Mouse (Mus musculus) neural tube, embryonic 15.5 days (tissue): ENCODE data around the gene 4933424G06Rik. TPM values are rescaled to one million over a fixed set of nuclear protein-coding genes. Genes with fewer than 3 reads are reported as not detected.

ENCODE experiments used
- ATAC-seq: fragments of 200-750 bp; cut with Nextera tagmentation; 2 replicates; pipeline ENCODE4 v1.8.0; 2017; ENCODE audit warnings: mild to moderate bottlenecking, moderate TSS enrichment, moderate library complexity; ENCODE audit not compliant: low FRiP score
- H3K27ac ChIP-seq: fragments of 300-500 bp; sonication (generic); replicated peaks from 2 replicates; pipeline ENCODE4 v1.5.1; 2015; ENCODE audit warnings: mild to moderate bottlenecking, inconsistent platforms
- H3K27me3 ChIP-seq: fragments of 300-500 bp; sonication (generic); replicated peaks from 2 replicates; pipeline ENCODE4 v1.6.1; 2015; ENCODE audit warnings: inconsistent platforms
- H3K36me3 ChIP-seq: fragments of 300-500 bp; sonication (generic); 2 replicates; pipeline ENCODE4 v1.6.1; 2015; ENCODE audit warnings: inconsistent platforms
- H3K4me1 ChIP-seq: fragments of 300-500 bp; sonication (generic); 2 replicates; pipeline ENCODE4 v1.6.1; 2015; ENCODE audit warnings: inconsistent platforms
- H3K4me2 ChIP-seq: fragments of 300-500 bp; sonication (generic); 2 replicates; pipeline ENCODE4 v1.6.1; 2015; ENCODE audit warnings: inconsistent platforms, mild to moderate bottlenecking, moderate library complexity
- H3K4me3 ChIP-seq: fragments of 300-500 bp; sonication (generic); replicated peaks from 2 replicates; pipeline ENCODE4 v1.5.1; 2015; ENCODE audit warnings: mild to moderate bottlenecking, inconsistent platforms
- H3K9ac ChIP-seq: fragments of 300-500 bp; sonication (generic); replicated peaks from 2 replicates; pipeline ENCODE4 v1.6.1; 2015; ENCODE audit warnings: mild to moderate bottlenecking, inconsistent platforms
- H3K9me3 ChIP-seq: fragments of 300-500 bp; sonication (generic); replicated peaks from 2 replicates; pipeline ENCODE4 v1.6.1; 2016; ENCODE audit warnings: inconsistent platforms
- WGBS: fragments of 180-500 bp; shearing (Covaris S2); methylation state at CpG from one replicate; pipeline ENCODE4 v1.1.7; 2015; ENCODE audit warnings: mixed read lengths; 5-methylcytosine and 5-hydroxymethylcytosine counted together
- microRNA-seq: library from miRNA; unstranded; fragments of <30 nt; microRNA quantifications from one replicate; pipeline ENCODE4, GENCODE M21; 2017
- polyA plus RNA-seq: library from polyadenylated mRNA; unstranded; fragments of >200 nt; fragmentation: Nextera tagmentation; extraction: Ambion mirVana; gene quantifications from 2 replicates; pipeline ENCODE4 v1.2.1, GENCODE M21; 2015

Gene 4933424G06Rik
- polyA plus RNA-seq, 1 experiment from 2014 or later = 0.32 TPM

DNA sequence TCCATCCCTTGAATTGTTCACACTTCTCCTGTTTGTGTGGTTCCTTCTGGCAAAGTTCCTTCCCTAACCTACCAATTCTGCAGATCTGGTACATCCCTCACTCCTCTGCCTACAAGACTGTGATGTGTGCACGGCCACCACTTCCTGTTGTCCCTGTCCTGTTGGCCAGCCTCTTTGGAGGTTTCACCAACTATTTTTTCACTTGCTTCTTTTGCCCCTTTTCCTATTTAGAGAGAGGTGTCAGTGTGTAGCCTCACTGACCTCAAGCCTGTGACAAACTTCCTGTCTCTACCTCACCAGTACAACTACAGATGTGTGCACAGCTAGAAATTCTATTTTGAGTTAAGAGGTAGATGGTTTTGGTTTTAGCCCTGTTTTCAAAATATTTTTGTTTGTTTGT, 97.1 kb downstream of the 4933424G06Rik start:
- Histone ChIP-seq H3K9ac (no peak overlapping the region), H3K4me1 (no peaks in the 10 kb centered on the region), H3K27ac (no peak overlapping the region), H3K36me3 (peaks cover 90% of the 10 kb centered on the region), H3K27me3 (no peaks in the 10 kb centered on the region), H3K9me3 (no peaks in the 10 kb centered on the region), H3K4me2 (no peak overlapping the region), H3K4me3 (no peak overlapping the region)
- 100% methylated on average over 1 of the region's 1 CpGs for WGBS
- ATAC-seq = no peak

Small RNA genes lying within 50 kb of the gene (microRNA-seq; reads per million reads assigned to microRNA genes)
- not detected for gene Gm24133

Other genes starting within 250 kb of the 4933424G06Rik start
- gene Cnnm4, start 238.5 kb upstream of the 4933424G06Rik start, polyA plus RNA-seq = 10.6 and 15.0 TPM in 2 replicates
- 3.1 and 4.5 TPM in 2 replicates for gene Cnnm3, start 198.3 kb upstream of the 4933424G06Rik start, polyA plus RNA-seq
- 21.6 and 21.8 TPM in 2 replicates for gene Ankrd23, start 173.3 kb upstream of the 4933424G06Rik start, polyA plus RNA-seq
- gene Gm42417, start 170.7 kb upstream of the 4933424G06Rik start, polyA plus RNA-seq = 0.36 and 1.2 TPM in 2 replicates
- gene Ankrd39, start 162.7 kb upstream of the 4933424G06Rik start, polyA plus RNA-seq = 29.4 and 33.0 TPM in 2 replicates
- 20.5 and 20.8 TPM in 2 replicates for gene Sema4c, start 151.8 kb upstream of the 4933424G06Rik start, polyA plus RNA-seq
- 0.27 and 0.51 TPM in 2 replicates for gene Fam178b, start 27.0 kb upstream of the 4933424G06Rik start, polyA plus RNA-seq
- gene Cox5b, start 18.7 kb upstream of the 4933424G06Rik start, polyA plus RNA-seq = 808 and 899 TPM in 2 replicates
- gene Actr1b, start 4.3 kb downstream of the 4933424G06Rik start, polyA plus RNA-seq = 122 TPM in 2 replicates
- 1.2 and 5.1 TPM in 2 replicates for gene Zap70, start 51.6 kb downstream of the 4933424G06Rik start, polyA plus RNA-seq
- gene Tmem131, start 233.5 kb downstream of the 4933424G06Rik start, polyA plus RNA-seq = 11.2 and 12.8 TPM in 2 replicates